Mouse (Mus musculus): ENCODE measurements around the gene Ergic2.

Gene Ergic2

GRCm38 (mm10) chr6:148211897-148212680 is at the start of gene Ergic2:
TSS of gene Ergic2 (minus strand) at chr6:148212374.
- DNase-seq (ENCODE audit: low read depth, low spot score): peak; percentile 99

GRCm38 (mm10) chr6:148260729-148261101 is 48.5 kb upstream of the Ergic2 start:
- no peak for DNase-seq (ENCODE audit: low read depth, low spot score)

- no peak for DNase-seq (ENCODE audit: low read depth, low spot score)
Measured at GRCm38 (mm10) chr6:148259979-148260728, 48.0 kb upstream of the Ergic2 start.

GRCm38 (mm10) chr6:148259074-148259473 is 46.9 kb upstream of the Ergic2 start:
- DNase-seq (ENCODE audit: low read depth, low spot score): no peak

GRCm38 (mm10) chr6:148257805-148258204 is 45.6 kb upstream of the Ergic2 start:
- DNase-seq (ENCODE audit: low read depth, low spot score): no peak

- DNase-seq (ENCODE audit: low read depth, low spot score): no peak
Measured at GRCm38 (mm10) chr6:148256109-148256508, 43.9 kb upstream of the Ergic2 start.

GRCm38 (mm10) chr6:148255395-148256053 is 43.4 kb upstream of the Ergic2 start:
- DNase-seq (ENCODE audit: low read depth, low spot score): no peak

GRCm38 (mm10) chr6:148249221-148249620 is 37.0 kb upstream of the Ergic2 start:
- no peak for DNase-seq (ENCODE audit: low read depth, low spot score)

GRCm38 (mm10) chr6:148248625-148249024 is 36.5 kb upstream of the Ergic2 start:
- DNase-seq (ENCODE audit: low read depth, low spot score): peak; percentile 53

- DNase-seq (ENCODE audit: low read depth, low spot score): no peak
Measured at GRCm38 (mm10) chr6:148246544-148246943, 34.4 kb upstream of the Ergic2 start.

GRCm38 (mm10) chr6:148244836-148245235 is 32.7 kb upstream of the Ergic2 start:
- DNase-seq (ENCODE audit: low read depth, low spot score): no peak

- DNase-seq (ENCODE audit: low read depth, low spot score): no peak
Measured at GRCm38 (mm10) chr6:148242304-148242703, 30.1 kb upstream of the Ergic2 start.

GRCm38 (mm10) chr6:148241685-148242084 is 29.5 kb upstream of the Ergic2 start:
- no peak for DNase-seq (ENCODE audit: low read depth, low spot score)

- no peak for DNase-seq (ENCODE audit: low read depth, low spot score)
Measured at GRCm38 (mm10) chr6:148239311-148239710, 27.1 kb upstream of the Ergic2 start.

GRCm38 (mm10) chr6:148237453-148237852 is 25.3 kb upstream of the Ergic2 start:
- DNase-seq (ENCODE audit: low read depth, low spot score): no peak

GRCm38 (mm10) chr6:148234105-148234828 is 22.1 kb upstream of the Ergic2 start:
- no peak for DNase-seq (ENCODE audit: low read depth, low spot score)

- DNase-seq (ENCODE audit: low read depth, low spot score): no peak
Measured at GRCm38 (mm10) chr6:148227542-148227941, 15.4 kb upstream of the Ergic2 start.

GRCm38 (mm10) chr6:148222686-148223085 is 10.5 kb upstream of the Ergic2 start:
- DNase-seq (ENCODE audit: low read depth, low spot score): no peak

- DNase-seq (ENCODE audit: low read depth, low spot score): no peak
Measured at GRCm38 (mm10) chr6:148218235-148219076, 6.3 kb upstream of the Ergic2 start.

- no peak for DNase-seq (ENCODE audit: low read depth, low spot score)
Measured at GRCm38 (mm10) chr6:148216752-148217151, 4.6 kb upstream of the Ergic2 start.

- peak; percentile 40 for DNase-seq (ENCODE audit: low read depth, low spot score)
Measured at GRCm38 (mm10) chr6:148214765-148215164, 2.6 kb upstream of the Ergic2 start.
